13 mouse cellular contexts compared by ENCODE assay signal in the genomic region with DNA sequence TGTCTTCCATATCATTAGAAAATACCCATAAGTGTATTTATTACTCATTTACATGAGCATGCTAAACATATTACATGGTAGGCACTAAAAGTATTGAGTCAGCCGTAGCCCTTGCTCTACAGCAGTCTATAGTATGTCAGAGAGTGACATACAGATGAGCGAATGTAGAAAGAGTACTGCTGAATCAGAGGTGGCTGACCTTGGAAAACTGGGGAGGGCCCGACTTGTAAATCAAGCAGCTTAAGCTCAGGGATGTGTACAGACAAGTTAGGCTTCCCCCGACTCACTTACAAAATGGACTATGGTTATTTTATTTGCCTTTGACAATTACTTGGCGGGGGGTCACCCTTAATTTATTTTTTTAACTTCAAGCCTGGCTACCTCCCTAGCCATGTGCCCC. TPM values are rescaled to one million over a fixed set of nuclear protein-coding genes. Genes with fewer than 3 reads are reported as not detected.
"Had no signal": no experiment of that assay in that cellular context is flagged by ENCODE, and none has a peak within 500 bp of the region (broad histone marks: within the 10 kb centered on the region; RNA-seq: fewer than 3 reads in every experiment).

No protein-coding gene starts in this region.

- DNase-seq: lung, adult 18-20 months; lung, embryonic 14.5 days; lung, postnatal 10 days; lung, postnatal 4 days; midbrain, embryonic 14.5 days; retina, postnatal 1 day; right cerebral cortex, adult 18-20 months; right cerebral cortex, postnatal 25 days; thymus, adult 2 months; thymus, postnatal 14 days; thymus, postnatal 36 days had no signal

RNA-seq across cellular contexts. Expression of a gene that starts 44.2 kb away (rescaled TPM):
- total RNA-seq: megakaryocyte, adult 5-6 weeks; megakaryocyte-erythroid progenitor cell, adult 5-6 weeks had no signal

RNA-seq across cellular contexts. Expression of a gene that starts 56.4 kb away (rescaled TPM):
- total RNA-seq: megakaryocyte, adult 5-6 weeks; megakaryocyte-erythroid progenitor cell, adult 5-6 weeks had no signal
